Mouse (Mus musculus) megakaryocyte, embryonic 14.5 days (primary cell): Measurements from ENCODE around the gene Zfp637.

Experiments used
- FLI1 ChIP-seq: IDR thresholded peaks from 2 replicates; pipeline ENCODE4 v1.6.1; 2012; ENCODE audit warnings: low read length, inconsistent platforms, mixed read lengths
- GATA1 ChIP-seq: IDR thresholded peaks from 3 replicates; pipeline ENCODE4 v1.6.1; 2012; ENCODE audit warnings: mixed read lengths, low read length, inconsistent platforms, borderline replicate concordance

- no peak for TF ChIP-seq GATA1
- TF ChIP-seq FLI1 = no peak
These were observed 45.0 kb downstream of the Zfp637 start for GRCm38 (mm10) chr6:117885943-117886342.
